Mouse (Mus musculus): ENCODE data around the gene Csk.

DNA sequence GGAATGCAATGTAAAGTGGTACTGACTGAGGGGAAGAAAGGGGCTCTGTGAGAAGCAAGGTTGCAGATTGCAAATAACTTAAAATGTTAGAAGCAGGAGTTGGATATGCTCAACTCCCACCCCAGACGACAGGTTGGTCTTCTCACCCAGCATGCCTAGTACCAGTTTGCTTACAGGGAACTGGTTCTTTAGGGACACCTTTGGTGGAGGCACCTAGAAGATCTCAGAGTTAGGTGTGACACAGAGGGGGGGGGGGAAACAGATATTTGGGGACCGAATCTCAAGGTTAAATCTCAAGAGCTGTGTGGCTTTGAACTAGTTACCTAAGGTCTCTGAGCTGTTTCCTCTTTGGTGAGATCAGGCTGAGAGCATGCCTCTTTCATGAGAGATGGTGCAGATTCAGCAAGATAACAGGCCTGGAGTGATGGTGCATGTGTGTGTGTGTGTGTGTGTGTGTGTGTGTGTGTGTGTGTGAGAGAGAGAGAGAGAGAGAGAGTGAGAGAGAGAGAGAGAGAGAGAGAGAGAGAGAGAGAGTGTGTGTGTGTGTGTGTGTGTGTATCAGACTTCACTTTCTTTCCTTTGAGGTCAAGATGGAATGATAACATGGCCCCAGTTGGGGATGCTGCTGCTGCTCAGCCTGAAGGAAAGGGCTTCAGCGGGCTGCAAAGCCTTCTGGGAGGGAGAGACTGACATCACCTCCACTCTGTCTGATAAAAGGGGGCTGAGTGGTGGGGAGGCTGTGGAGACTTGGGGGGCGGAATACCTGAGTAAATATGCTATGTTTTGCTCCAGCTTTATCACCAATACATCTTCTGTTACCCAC, 5.9 kb downstream of the Csk start:
- TF ChIP-seq TBP (IDR thresholded peaks at IDR 0.05; ENCODE audit: low read depth, low read length) (0 out of 2 replicates have a peak, but pooled peaks have one; percentile 11), CTCF (IDR thresholded peaks at IDR 0.05 in 2 of 3, conservative IDR thresholded peaks at IDR 0.05 in 1 of 3; ENCODE audit: control insufficient read depth in 1 of 3, insufficient read depth in 1 of 3, low read depth in 2 of 3, low read length in 3 of 3, poor library complexity in 1 of 3, severe bottlenecking in 1 of 3) (no peak), MAFK (IDR thresholded peaks at IDR 0.05; ENCODE audit: borderline replicate concordance, low read depth, low read length) (peak; percentile 44; the same call in 1 of the 2 replicates), EP300 (IDR thresholded peaks at IDR 0.05; ENCODE audit: low read depth in 1 of 2, low read length in 2 of 2) (peak; percentile 56 to 59), POLR2A (IDR thresholded peaks at IDR 0.05; ENCODE audit: control insufficient read depth in 1 of 2, insufficient read depth in 1 of 2, low read depth in 1 of 2, low read length in 2 of 2, poor library complexity in 1 of 2) (no peak), MYC (IDR thresholded peaks at IDR 0.05; ENCODE audit: low read depth, low read length) (peak; percentile 42; the same call in 1 of the 2 replicates)

All from MEL (cell line).